Mouse (Mus musculus): ENCODE measurements around the gene Gm12695. TPM values are rescaled to one million over a fixed set of nuclear protein-coding genes. Genes with fewer than 3 reads are reported as not detected.

Gm12695 gene
- polyA plus RNA-seq, 1 experiment from 2014 or later = 0.32 TPM

DNA sequence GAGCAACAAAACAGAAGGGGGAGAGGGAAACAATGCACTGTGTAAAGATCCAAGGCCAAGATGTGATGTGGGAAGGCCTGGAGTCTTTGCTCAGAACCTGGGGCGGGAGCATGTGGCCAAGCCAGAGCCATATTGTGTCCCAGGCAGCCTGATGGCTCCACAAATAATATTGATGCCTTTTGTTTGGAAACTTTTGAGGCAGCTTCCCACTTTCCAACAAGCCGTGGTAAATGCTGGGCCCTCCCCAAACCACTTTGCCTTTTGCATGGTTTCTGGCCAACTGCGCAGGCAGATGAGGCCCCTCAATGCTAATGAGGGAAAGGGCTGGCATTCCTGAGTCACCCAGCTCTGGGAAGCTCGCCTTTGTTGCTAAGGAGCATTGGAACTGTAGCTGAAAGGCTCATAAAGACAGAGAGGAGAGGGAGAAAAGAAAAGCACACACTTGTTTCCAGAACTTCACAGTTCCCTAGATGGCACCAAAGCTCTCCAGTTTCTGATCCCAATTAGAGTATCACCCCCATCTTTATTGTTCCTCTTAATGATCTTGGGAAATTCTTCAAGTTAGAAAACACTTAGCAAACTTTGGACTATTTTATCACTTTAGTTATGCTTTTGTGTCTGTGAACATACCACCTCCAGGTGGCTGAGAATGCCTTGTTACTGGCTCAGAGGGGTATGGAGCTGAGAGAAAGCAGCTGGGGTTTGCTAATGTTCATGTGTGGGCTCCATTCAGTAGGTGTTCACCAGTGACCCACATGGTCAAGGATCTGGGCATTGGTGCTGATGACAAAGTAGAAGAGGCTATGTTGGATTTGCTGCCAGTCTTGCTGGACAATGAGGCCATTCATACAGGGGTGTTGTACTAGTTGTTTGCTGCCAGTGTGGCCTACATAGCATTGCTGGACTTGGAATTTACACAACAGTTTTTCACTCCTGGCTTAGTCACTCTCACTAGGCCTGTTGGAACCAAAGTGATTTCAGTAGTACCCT, 65.7 kb downstream of the Gm12695 start:
- Histone ChIP-seq H3K4me3 (ENCODE audit: low read depth, low read length) (no peak overlapping the region), H3K27ac (replicated peaks; ENCODE audit: low read depth, low read length) (no peak overlapping the region), H3K9me3 (ENCODE audit: control insufficient read depth, low read length) (no peaks in the 10 kb centered on the region), H3K36me3 (ENCODE audit: control insufficient read depth, insufficient read depth, low read length) (no peaks in the 10 kb centered on the region), H3K9ac (ENCODE audit: low read depth, low read length) (no peak overlapping the region), H3K27me3 (replicated peaks; ENCODE audit: control insufficient read depth, insufficient read depth, low read length) (no peaks in the 10 kb centered on the region), H3K4me2 (ENCODE audit: low read depth, low read length) (no peak overlapping the region), H3K4me1 (ENCODE audit: control insufficient read depth, insufficient read depth, low read length) (no peaks in the 10 kb centered on the region)
- ATAC-seq (ENCODE audit: low read depth) (peak; percentile 57; the same call in 1 of the 2 replicates), DNase-seq (ENCODE audit: low spot score) (peak; percentile 63)
- WGBS = 47% methylated on average over 4 of the region's 4 CpGs

DNA sequence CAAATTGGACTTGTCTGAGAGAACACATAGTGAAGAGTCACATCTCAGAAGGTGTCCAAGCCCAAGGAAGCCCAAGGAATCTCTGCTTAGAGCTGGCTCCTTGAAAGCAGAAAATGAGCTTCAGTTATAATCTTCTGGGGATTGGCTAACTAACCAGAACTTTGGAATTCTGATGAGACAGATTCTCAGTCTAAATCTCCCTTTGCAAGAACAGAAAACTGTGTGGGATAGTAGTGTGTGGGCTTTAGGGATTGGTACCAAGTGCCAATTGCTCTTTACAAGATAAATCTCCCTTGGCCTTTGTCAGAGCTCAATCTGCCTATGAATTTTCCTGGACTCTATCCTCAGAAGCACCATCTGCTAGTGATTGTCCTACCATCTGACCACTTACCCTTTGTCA, 66.5 kb downstream of the Gm12695 start:
- ATAC-seq (ENCODE audit: low read depth) (no peak), DNase-seq (ENCODE audit: low spot score) (no peak)
- no peak overlapping the region for H3K9ac ChIP-seq (ENCODE audit: low read depth, low read length)
- H3K27me3 ChIP-seq (replicated peaks; ENCODE audit: control insufficient read depth, insufficient read depth, low read length) = no peaks in the 10 kb centered on the region
- no peaks in the 10 kb centered on the region for H3K36me3 ChIP-seq (ENCODE audit: control insufficient read depth, insufficient read depth, low read length)
- H3K9me3 ChIP-seq (ENCODE audit: control insufficient read depth, low read length) = no peaks in the 10 kb centered on the region
- H3K4me3 ChIP-seq (ENCODE audit: low read depth, low read length) = no peak overlapping the region
- no peaks in the 10 kb centered on the region for H3K4me1 ChIP-seq (ENCODE audit: control insufficient read depth, insufficient read depth, low read length)
- H3K27ac ChIP-seq (replicated peaks; ENCODE audit: low read depth, low read length) = no peak overlapping the region
- H3K4me2 ChIP-seq (ENCODE audit: low read depth, low read length) = no peak overlapping the region

DNA sequence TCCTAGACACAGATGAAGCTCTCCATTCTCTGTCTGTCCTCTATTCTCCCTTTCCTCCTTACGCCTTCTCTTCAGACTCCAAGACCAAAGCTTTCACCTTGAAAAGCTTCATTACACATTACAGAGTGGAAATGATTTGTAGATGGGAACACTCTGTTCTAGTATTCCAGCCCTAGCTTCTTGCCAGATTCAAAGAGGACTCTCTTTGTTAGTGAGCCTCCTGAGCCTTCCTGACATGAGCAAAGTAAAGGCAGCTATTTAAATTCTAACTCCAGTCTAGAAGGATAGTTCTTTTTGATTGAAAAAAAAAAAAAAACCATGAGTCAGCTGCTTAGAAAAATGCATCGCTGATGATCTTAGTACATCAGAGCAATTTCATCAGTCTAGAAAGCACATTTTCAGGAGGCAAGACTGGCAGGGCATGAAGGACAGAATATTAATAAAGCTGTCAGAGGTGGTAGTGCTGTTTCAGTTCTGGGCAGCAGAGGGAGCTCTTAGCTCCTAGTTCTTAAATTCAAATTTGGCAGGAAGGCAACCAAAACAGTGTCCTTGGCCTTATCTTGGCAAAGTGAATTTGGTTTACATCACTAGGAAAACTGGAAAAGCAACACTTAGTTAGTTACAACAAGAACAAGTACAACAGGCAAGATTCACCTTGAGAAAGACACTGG, 79.6 kb downstream of the Gm12695 start:
- WGBS = 47% methylated on average over 2 of the region's 2 CpGs
- DNase-seq (ENCODE audit: low spot score) = peak; percentile 75
- no peak overlapping the region for H3K4me3 ChIP-seq (ENCODE audit: low read depth, low read length)
- H3K27me3 ChIP-seq (replicated peaks; ENCODE audit: control insufficient read depth, insufficient read depth, low read length) = no peaks in the 10 kb centered on the region
- no peak overlapping the region for H3K9ac ChIP-seq (ENCODE audit: low read depth, low read length)
- H3K36me3 ChIP-seq (ENCODE audit: control insufficient read depth, insufficient read depth, low read length) = no peaks in the 10 kb centered on the region
- no peaks in the 10 kb centered on the region for H3K4me1 ChIP-seq (ENCODE audit: control insufficient read depth, insufficient read depth, low read length)
- no peaks in the 10 kb centered on the region for H3K9me3 ChIP-seq (ENCODE audit: control insufficient read depth, low read length)
- H3K4me2 ChIP-seq (ENCODE audit: low read depth, low read length) = no peak overlapping the region
- H3K27ac ChIP-seq (replicated peaks; ENCODE audit: low read depth, low read length) = no peak overlapping the region
- no peak for ATAC-seq (ENCODE audit: low read depth)

DNA sequence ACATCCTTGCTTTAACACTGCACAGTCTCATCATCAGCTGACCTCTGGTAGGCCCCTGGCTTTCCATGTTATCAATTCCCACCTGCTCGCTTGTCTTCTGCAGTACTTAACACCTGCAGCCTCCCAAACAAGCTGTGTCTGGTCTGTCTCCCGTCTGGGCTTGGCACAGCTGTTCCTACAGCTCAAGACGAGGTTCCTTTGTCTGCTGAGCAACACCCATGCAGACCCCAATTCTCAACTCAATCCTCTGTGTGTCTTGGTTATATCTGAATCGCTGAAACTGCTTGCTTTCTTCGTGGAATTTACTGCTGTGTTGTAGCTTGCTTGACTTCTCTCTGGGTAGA, 86.8 kb downstream of the Gm12695 start:
- DNase-seq (ENCODE audit: low spot score) (no peak), ATAC-seq (ENCODE audit: low read depth) (no peak)
- no peak overlapping the region for H3K27ac ChIP-seq (replicated peaks; ENCODE audit: low read depth, low read length)
- H3K4me2 ChIP-seq (ENCODE audit: low read depth, low read length) = no peak overlapping the region
- no peak overlapping the region for H3K4me3 ChIP-seq (ENCODE audit: low read depth, low read length)
- no peaks in the 10 kb centered on the region for H3K4me1 ChIP-seq (ENCODE audit: control insufficient read depth, insufficient read depth, low read length)
- H3K36me3 ChIP-seq (ENCODE audit: control insufficient read depth, insufficient read depth, low read length) = no peaks in the 10 kb centered on the region
- H3K9me3 ChIP-seq (ENCODE audit: control insufficient read depth, low read length) = no peaks in the 10 kb centered on the region
- 61% methylated on average over 5 of the region's 5 CpGs for WGBS
- H3K27me3 ChIP-seq (replicated peaks; ENCODE audit: control insufficient read depth, insufficient read depth, low read length) = no peaks in the 10 kb centered on the region
- H3K9ac ChIP-seq (ENCODE audit: low read depth, low read length) = no peak overlapping the region

DNA sequence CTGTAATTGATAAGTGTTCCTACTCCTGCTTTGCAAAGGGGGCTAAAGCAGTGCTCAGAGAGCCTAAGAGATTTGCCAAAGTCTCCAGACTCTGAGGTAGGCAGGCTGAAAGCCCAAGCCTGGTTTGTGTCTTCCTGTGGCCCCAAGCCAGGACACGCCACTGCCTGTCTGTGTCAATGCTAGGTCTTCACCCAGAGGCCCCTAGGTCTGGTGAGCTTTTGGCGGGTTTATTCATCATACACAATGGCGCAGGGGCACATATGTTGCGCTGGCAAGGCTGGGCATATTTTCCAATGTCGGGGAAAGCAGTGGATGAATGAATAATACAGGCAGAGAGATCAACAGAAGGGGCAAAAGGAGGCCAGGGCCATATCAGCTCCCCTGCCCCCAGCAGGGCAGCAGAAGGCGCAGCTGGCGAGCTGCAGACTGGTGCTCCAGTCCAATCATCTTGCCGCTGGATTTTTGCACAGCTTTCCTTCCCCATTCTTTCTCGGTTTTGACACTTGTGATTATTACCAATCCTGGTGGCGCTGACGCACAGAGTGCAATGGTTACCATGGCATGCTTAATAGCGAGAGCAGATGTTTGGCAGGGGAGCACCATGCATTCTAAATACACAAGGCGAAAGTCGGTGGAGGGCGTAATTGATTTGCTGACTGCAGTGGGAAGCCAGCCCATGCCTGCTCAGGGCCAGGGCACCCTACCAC, 87.3 kb downstream of the Gm12695 start:
- no peaks in the 10 kb centered on the region for H3K27me3 ChIP-seq (replicated peaks; ENCODE audit: control insufficient read depth, insufficient read depth, low read length)
- ATAC-seq (ENCODE audit: low read depth) (peak; percentile 69; the same call in 1 of the 2 replicates), DNase-seq (ENCODE audit: low spot score) (peak; percentile 71)
- WGBS = 72% methylated on average over 15 of the region's 15 CpGs
- no peaks in the 10 kb centered on the region for H3K36me3 ChIP-seq (ENCODE audit: control insufficient read depth, insufficient read depth, low read length)
- no peak overlapping the region for H3K4me3 ChIP-seq (ENCODE audit: low read depth, low read length)
- H3K4me1 ChIP-seq (ENCODE audit: control insufficient read depth, insufficient read depth, low read length) = no peaks in the 10 kb centered on the region
- no peak overlapping the region for H3K9ac ChIP-seq (ENCODE audit: low read depth, low read length)
- no peaks in the 10 kb centered on the region for H3K9me3 ChIP-seq (ENCODE audit: control insufficient read depth, low read length)
- no peak overlapping the region for H3K4me2 ChIP-seq (ENCODE audit: low read depth, low read length)
- H3K27ac ChIP-seq (replicated peaks; ENCODE audit: low read depth, low read length) = no peak overlapping the region; the same call in 1 of the 2 replicates

DNA sequence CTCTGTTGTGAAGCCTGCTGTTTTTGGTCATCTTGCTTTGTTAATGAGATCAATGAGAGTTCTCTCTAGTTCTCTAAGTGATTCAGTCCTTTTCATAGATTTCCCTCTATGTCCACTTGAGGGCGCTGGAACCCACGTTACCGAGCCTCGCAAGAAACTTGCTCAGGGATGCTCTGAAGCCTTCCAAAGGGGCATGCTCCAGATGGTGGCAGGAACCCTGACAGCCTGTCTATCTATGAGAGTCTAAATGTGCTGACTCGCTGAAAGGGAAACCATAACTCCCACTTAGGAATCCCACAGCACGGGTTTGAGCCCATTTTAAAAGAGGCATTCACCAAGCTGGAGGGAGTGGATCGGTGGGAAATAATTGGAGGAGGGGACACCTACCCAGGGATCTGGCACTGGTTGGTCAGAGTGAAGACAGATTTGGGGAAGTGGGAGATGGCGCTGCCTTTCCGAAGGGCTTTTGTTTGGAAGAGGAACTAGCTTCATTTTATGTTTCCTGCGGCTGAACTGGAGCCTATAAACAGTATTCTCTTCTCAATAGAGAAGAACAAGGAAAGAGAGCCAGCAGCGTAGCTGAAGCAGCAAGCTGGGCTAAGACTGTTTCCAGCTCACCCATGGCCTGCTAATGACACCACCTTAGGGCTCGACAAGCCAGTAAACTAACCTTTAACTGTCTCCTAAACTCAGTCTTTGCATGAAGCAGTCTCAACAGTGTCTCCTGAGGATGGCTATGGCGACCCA, 88.2 kb downstream of the Gm12695 start:
- ATAC-seq (ENCODE audit: low read depth) (peak; percentile 73), DNase-seq (ENCODE audit: low spot score) (peak; percentile 88)
- H3K27me3 ChIP-seq (replicated peaks; ENCODE audit: control insufficient read depth, insufficient read depth, low read length) = no peaks in the 10 kb centered on the region
- H3K9me3 ChIP-seq (ENCODE audit: control insufficient read depth, low read length) = no peaks in the 10 kb centered on the region
- no peak overlapping the region for H3K4me3 ChIP-seq (ENCODE audit: low read depth, low read length)
- 0 out of 2 replicates have a peak overlapping the region, but pooled peaks have one; percentile 5 for H3K9ac ChIP-seq (ENCODE audit: low read depth, low read length)
- H3K27ac ChIP-seq (replicated peaks; ENCODE audit: low read depth, low read length) = no peak overlapping the region
- WGBS = 35% methylated on average over 13 of the region's 13 CpGs
- no peaks in the 10 kb centered on the region for H3K4me1 ChIP-seq (ENCODE audit: control insufficient read depth, insufficient read depth, low read length)
- peak overlapping the region; percentile 40 for H3K4me2 ChIP-seq (ENCODE audit: low read depth, low read length)
- H3K36me3 ChIP-seq (ENCODE audit: control insufficient read depth, insufficient read depth, low read length) = no peaks in the 10 kb centered on the region

DNA sequence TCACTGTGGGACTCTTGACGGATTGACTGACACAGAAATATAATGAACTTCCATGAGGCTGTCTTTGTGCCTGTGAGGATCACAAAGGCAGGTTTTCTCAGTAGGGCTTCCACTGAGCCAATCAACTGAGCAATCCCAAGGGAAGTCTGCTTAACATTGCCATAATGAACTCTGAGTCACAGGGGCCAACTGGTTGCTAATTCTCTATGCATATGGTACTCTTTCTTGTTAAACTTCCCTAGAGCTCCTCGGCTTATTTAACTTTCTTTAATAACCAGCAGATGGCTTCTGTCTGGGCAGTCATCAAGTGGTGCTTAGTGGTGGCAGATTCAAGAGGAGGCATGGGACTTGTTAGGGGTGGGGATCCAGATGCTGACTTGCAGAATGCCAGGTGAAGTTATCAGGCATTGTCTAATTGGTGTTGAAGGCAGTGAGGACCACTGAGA, 97.6 kb downstream of the Gm12695 start:
- WGBS = 39% methylated on average over 2 of the region's 2 CpGs
- DNase-seq (ENCODE audit: low spot score) = peak; percentile 40
- H3K36me3 ChIP-seq (ENCODE audit: control insufficient read depth, insufficient read depth, low read length) = no peaks in the 10 kb centered on the region
- ATAC-seq (ENCODE audit: low read depth) = peak; percentile 84; the same call in 1 of the 2 replicates
- no peak overlapping the region for H3K9ac ChIP-seq (ENCODE audit: low read depth, low read length)
- no peaks in the 10 kb centered on the region for H3K9me3 ChIP-seq (ENCODE audit: control insufficient read depth, low read length)
- no peak overlapping the region for H3K27ac ChIP-seq (replicated peaks; ENCODE audit: low read depth, low read length)
- no peak overlapping the region for H3K4me3 ChIP-seq (ENCODE audit: low read depth, low read length)
- H3K27me3 ChIP-seq (replicated peaks; ENCODE audit: control insufficient read depth, insufficient read depth, low read length) = no peaks in the 10 kb centered on the region
- H3K4me2 ChIP-seq (ENCODE audit: low read depth, low read length) = no peak overlapping the region
- peaks cover 3% of the 10 kb centered on the region; the same call in 1 of the 2 replicates for H3K4me1 ChIP-seq (ENCODE audit: control insufficient read depth, insufficient read depth, low read length)

DNA sequence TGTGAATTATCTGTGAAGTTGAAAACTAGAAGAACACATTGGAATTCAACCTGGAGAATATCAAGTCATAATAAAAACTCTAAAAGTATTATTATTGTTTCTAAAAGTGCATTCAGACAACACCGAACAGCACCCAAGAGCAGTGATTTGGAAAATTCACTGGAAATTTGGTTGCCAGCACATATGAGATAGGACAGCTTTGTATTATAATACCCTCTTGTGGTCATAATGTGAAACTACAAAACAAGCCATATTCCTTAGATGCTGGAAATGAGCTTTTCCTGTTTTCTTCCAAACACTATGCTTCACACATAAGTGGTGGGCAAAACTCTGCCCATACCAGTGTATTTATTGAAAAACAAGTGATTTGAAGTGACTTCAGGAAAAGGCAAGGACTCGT, 101.5 kb downstream of the Gm12695 start:
- Histone ChIP-seq H3K9me3 (ENCODE audit: control insufficient read depth, low read length) (no peaks in the 10 kb centered on the region), H3K27ac (replicated peaks; ENCODE audit: low read depth, low read length) (no peak overlapping the region), H3K36me3 (ENCODE audit: control insufficient read depth, insufficient read depth, low read length) (no peaks in the 10 kb centered on the region), H3K9ac (ENCODE audit: low read depth, low read length) (no peak overlapping the region), H3K4me3 (ENCODE audit: low read depth, low read length) (no peak overlapping the region), H3K4me2 (ENCODE audit: low read depth, low read length) (no peak overlapping the region), H3K4me1 (ENCODE audit: control insufficient read depth, insufficient read depth, low read length) (peaks cover 4% of the 10 kb centered on the region; the same call in 1 of the 2 replicates), H3K27me3 (replicated peaks; ENCODE audit: control insufficient read depth, insufficient read depth, low read length) (no peaks in the 10 kb centered on the region)
- WGBS = 31% methylated on average over 2 of the region's 2 CpGs
- no peak for ATAC-seq (ENCODE audit: low read depth)
- DNase-seq (ENCODE audit: low spot score) = peak; percentile 45

Measured in embryonic facial prominence, embryonic 14.5 days (tissue).